ENCODE assay signal across 22 mouse cellular contexts in the genomic region with DNA sequence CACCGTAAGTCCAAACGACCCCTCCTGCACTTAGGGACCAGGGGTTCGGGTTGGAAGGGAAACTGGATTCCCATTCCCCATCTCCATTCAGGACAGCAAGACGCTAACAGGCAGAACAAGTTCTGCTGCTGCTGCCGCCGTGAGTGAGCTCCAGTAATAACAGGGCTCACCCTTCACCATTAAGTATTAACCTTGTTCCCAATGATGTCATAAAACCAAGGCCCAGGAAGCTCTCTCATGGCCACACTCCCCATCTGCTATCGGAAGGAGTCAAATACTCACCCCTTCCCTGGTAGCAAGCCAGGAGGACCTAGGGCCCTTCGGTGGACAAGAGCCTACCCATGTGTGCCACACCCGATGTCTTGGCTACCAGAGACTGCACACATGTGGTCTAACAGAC. TPM values are rescaled to one million over a fixed set of nuclear protein-coding genes. Genes with fewer than 3 reads are reported as not detected.
A peak's percentile ranks its signal among the peaks of the same experiment; 100 is the strongest.
DNase-seq lines count a peak whose midpoint lies in the region; ATAC-seq and TF ChIP-seq lines count a peak whose summit lies in the region.
"Had no signal": no experiment of that assay in that cellular context is flagged by ENCODE, and none has a peak within 500 bp of the region (broad histone marks: within the 10 kb centered on the region; RNA-seq: fewer than 3 reads in every experiment).

No protein-coding gene starts in this region.

- peak; percentile 83 for DNase-seq in kidney, adult 2 months
- no peak for DNase-seq in kidney, postnatal 10 days
- peak; percentile 70 for DNase-seq in adrenal gland, postnatal 14 days
- peak; percentile 35 to 57 for DNase-seq in lung, postnatal 4 days
- DNase-seq in testis, postnatal 14 days (ENCODE audit: low spot score) = no peak
- no peak for DNase-seq in left cerebral cortex, postnatal 14 days (ENCODE audit: low spot score in 2 of 2)
- DNase-seq: B cell, adult 2 months; cerebellum, adult 11 months; heart, postnatal 36 days; liver, embryonic 13.5 days; right cerebral cortex, postnatal 14 days; thymus, adult 18-20 months had no signal

- no peak overlapping the region for H3K9ac ChIP-seq in intestine, postnatal 0 days (ENCODE audit: low read depth, low read length)
- H3K9ac ChIP-seq: embryonic facial prominence, embryonic 12.5 days; heart, embryonic 13.5 days; hindbrain, embryonic 15.5 days; limb, embryonic 12.5 days; liver, embryonic 13.5 days; neural tube, embryonic 13.5 days had no signal

- no peaks in the 10 kb centered on the region for H3K27me3 ChIP-seq in kidney, adult 2 months (replicated peaks; ENCODE audit: control insufficient read depth, insufficient read depth, low read length)
- H3K27me3 ChIP-seq in intestine, postnatal 0 days (replicated peaks; ENCODE audit: control insufficient read depth, insufficient read depth, low read length) = no peaks in the 10 kb centered on the region
- H3K27me3 ChIP-seq: embryonic facial prominence, embryonic 12.5 days; heart, embryonic 13.5 days; hindbrain, embryonic 15.5 days; liver, embryonic 13.5 days; neural tube, embryonic 13.5 days had no signal

- peak; percentile 29; the same call in 1 of the 2 replicates for ATAC-seq in intestine, postnatal 0 days
- ATAC-seq: forebrain, embryonic 16.5 days had no signal

- no peaks in the 10 kb centered on the region for H3K36me3 ChIP-seq in kidney, adult 2 months (ENCODE audit: control insufficient read depth, insufficient read depth, low read length)
- no peaks in the 10 kb centered on the region; the same call in 1 of the 2 replicates for H3K36me3 ChIP-seq in intestine, postnatal 0 days (ENCODE audit: control insufficient read depth, insufficient read depth)
- H3K36me3 ChIP-seq: embryonic facial prominence, embryonic 12.5 days; heart, embryonic 13.5 days; hindbrain, embryonic 15.5 days; limb, embryonic 12.5 days; liver, embryonic 13.5 days; neural tube, embryonic 13.5 days had no signal

- TF ChIP-seq POLR2A in kidney, adult 2 months (IDR thresholded peaks at IDR 0.05; ENCODE audit: low read depth, low read length) = no peak

- H3K4me1 ChIP-seq in kidney, adult 2 months (ENCODE audit: control insufficient read depth, insufficient read depth, low read length) = peaks cover 89% of the 10 kb centered on the region
- peaks cover 26% of the 10 kb centered on the region for H3K4me1 ChIP-seq in intestine, postnatal 0 days (replicated peaks; ENCODE audit: control insufficient read depth, insufficient read depth, low read length)

- 39% methylated on average over 9 of the region's 9 CpGs for WGBS in kidney, adult 2 months
- WGBS in intestine, postnatal 0 days = 51% methylated on average over 9 of the region's 9 CpGs

- TF ChIP-seq CTCF in kidney, adult 2 months (conservative IDR thresholded peaks at IDR 0.05; ENCODE audit: insufficient read depth, insufficient read length, low read depth, low read length) = no peak; the same call in 1 of the 2 replicates
- peak; percentile 49 for TF ChIP-seq CTCF in intestine, postnatal 0 days (IDR thresholded peaks at IDR 0.05; ENCODE audit: low read depth)

- no peak overlapping the region for H3K4me2 ChIP-seq in intestine, postnatal 0 days (replicated peaks; ENCODE audit: low read depth)
- H3K4me2 ChIP-seq: embryonic facial prominence, embryonic 12.5 days; heart, embryonic 13.5 days; hindbrain, embryonic 15.5 days; limb, embryonic 12.5 days; liver, embryonic 13.5 days; midbrain, embryonic 11.5 days; neural tube, embryonic 13.5 days had no signal

- H3K9me3 ChIP-seq in intestine, postnatal 0 days (ENCODE audit: control insufficient read depth) = no peaks in the 10 kb centered on the region
- H3K9me3 ChIP-seq: embryonic facial prominence, embryonic 12.5 days; heart, embryonic 13.5 days; hindbrain, embryonic 15.5 days; limb, embryonic 12.5 days; liver, embryonic 13.5 days; neural tube, embryonic 13.5 days had no signal

- H3K4me3 ChIP-seq in kidney, adult 2 months (ENCODE audit: insufficient read depth, low read depth, low read length) = no peak overlapping the region
- H3K4me3 ChIP-seq in intestine, postnatal 0 days (ENCODE audit: low read depth, low read length) = no peak overlapping the region
- H3K4me3 ChIP-seq: embryonic facial prominence, embryonic 12.5 days; heart, embryonic 13.5 days; hindbrain, embryonic 15.5 days; left cerebral cortex, adult 2 months; limb, embryonic 12.5 days; liver, embryonic 13.5 days; neural tube, embryonic 13.5 days had no signal

- intact Hi-C loops in left cerebral cortex, postnatal 14 days (cut with DNase I) = no loop called here

- peak overlapping the region; percentile 15; the same call in 1 of the 2 replicates for H3K27ac ChIP-seq in kidney, adult 2 months (ENCODE audit: insufficient read depth, low read depth, low read length)
- no peak overlapping the region for H3K27ac ChIP-seq in intestine, postnatal 0 days (ENCODE audit: low read depth, low read length)
- H3K27ac ChIP-seq: embryonic facial prominence, embryonic 12.5 days; heart, embryonic 13.5 days; hindbrain, embryonic 15.5 days; left cerebral cortex, adult 2 months; limb, embryonic 12.5 days; liver, embryonic 13.5 days; macrophage; neural tube, embryonic 13.5 days had no signal

RNA-seq across cellular contexts. Expression of gene Shb, which starts 30.3 kb away (rescaled TPM):
- 57.1 and 59.4 TPM in 2 replicates for polyA plus RNA-seq in kidney, adult 2 months (2012; rRNA removed)
- total RNA-seq in adrenal gland, postnatal 14 days (2021) = 71.2 and 76.8 TPM in 2 replicates
- 7.2 and 7.5 TPM in 2 replicates for polyA plus RNA-seq in intestine, postnatal 0 days (2015; fragmentation: Nextera tagmentation; extraction: Ambion mirVana)
- 10 to 100 TPM; 12.1 to 15.0 TPM for total RNA-seq in left cerebral cortex, postnatal 14 days (2021)

Comparison
In these comparisons a context has a peak if more than half of its experiments do, and no peak if none do; other contexts are left out.
1. DNase-seq: peak in kidney, adult 2 months (single experiment), adrenal gland, postnatal 14 days (single experiment) and lung, postnatal 4 days (2 of 2); none in kidney, postnatal 10 days (single experiment), testis, postnatal 14 days (single experiment) and left cerebral cortex, postnatal 14 days (0 of 2).